Mouse (Mus musculus) inflammation-experienced regulatory T-cells, adult 16 weeks (primary cell): ENCODE data around the gene Klk1b16. TPM values are rescaled to one million over a fixed set of nuclear protein-coding genes. Genes with fewer than 3 reads are reported as not detected.

ENCODE experiments used
- polyA plus RNA-seq: library from polyadenylated mRNA; unstranded; fragments of 100-300 nt; shearing (Covaris generic); gene quantifications from one replicate; pipeline ENCODE4 v1.2.1, GENCODE M21; 2017

Gene Klk1b16
- polyA plus RNA-seq, result not detected

GRCm38 (mm10) chr7:44136467-44136866 lies at the start of gene Klk1b16:
Gene Klk1b16, plus strand, starts transcription at chr7:44136767.

GRCm38 (mm10) chr7:44102028-44102427 lies 34.5 kb upstream of the Klk1b16 start, which contains the start of gene Klk1b21:
Gene Klk1b21, plus strand, starts transcription at chr7:44102328.

GRCm38 (mm10) chr7:44112373-44112772 lies 24.2 kb upstream of the Klk1b16 start, which contains the start of gene Klk1b22:
Gene Klk1b22, plus strand, starts transcription at chr7:44112673.

GRCm38 (mm10) chr7:44187936-44188335 lies 51.4 kb downstream of the Klk1b16 start, which contains the start of gene Klk1b24:
Gene Klk1b24, plus strand, starts transcription at chr7:44188236.

Other genes starting within 250 kb of the Klk1b16 start
- gene Klk15, start 203.0 kb upstream of the Klk1b16 start, polyA plus RNA-seq, result 0.51 TPM
- gene Klk1b8, start 186.1 kb upstream of the Klk1b16 start, polyA plus RNA-seq, result not detected
- gene Klk1b1, start 170.0 kb upstream of the Klk1b16 start, polyA plus RNA-seq, result not detected
- gene Klk1b9, start 160.7 kb upstream of the Klk1b16 start, polyA plus RNA-seq, result 0.73 TPM
- gene Klk1b11, start 140.9 kb upstream of the Klk1b16 start, polyA plus RNA-seq, result not detected
- gene Klk1b26, start 124.6 kb upstream of the Klk1b16 start, polyA plus RNA-seq, result not detected
- gene Klk1b27, start 84.5 kb upstream of the Klk1b16 start, polyA plus RNA-seq, result 4.1 TPM
- gene Klk1b21, start 34.4 kb upstream of the Klk1b16 start, polyA plus RNA-seq, result not detected
- gene Klk1b22, start 24.1 kb upstream of the Klk1b16 start, polyA plus RNA-seq, result not detected
- not detected for gene Klk1b24, start 51.5 kb downstream of the Klk1b16 start, polyA plus RNA-seq
- gene Klk1b3, start 61.4 kb downstream of the Klk1b16 start, polyA plus RNA-seq, result not detected
- gene Klk1b4, start 70.7 kb downstream of the Klk1b16 start, polyA plus RNA-seq, result not detected
- not detected for gene Klk1b5, start 79.2 kb downstream of the Klk1b16 start, polyA plus RNA-seq
- not detected for gene Klk1, start 88.6 kb downstream of the Klk1b16 start, polyA plus RNA-seq
- not detected for gene Gm36864, start 99.4 kb downstream of the Klk1b16 start, polyA plus RNA-seq
- gene 1700028J19Rik, start 109.9 kb downstream of the Klk1b16 start, polyA plus RNA-seq, result 1.4 TPM
- 201 TPM for gene 2410002F23Rik, start 110.0 kb downstream of the Klk1b16 start, polyA plus RNA-seq
- 0.27 TPM for gene Acp4, start 120.6 kb downstream of the Klk1b16 start, polyA plus RNA-seq
- gene Gm15517, start 124.7 kb downstream of the Klk1b16 start, polyA plus RNA-seq, result not detected
- 0.45 TPM for gene Clec11a, start 170.1 kb downstream of the Klk1b16 start, polyA plus RNA-seq
- 0.26 TPM for gene Shank1, start 173.5 kb downstream of the Klk1b16 start, polyA plus RNA-seq
- gene Syt3, start 247.3 kb downstream of the Klk1b16 start, polyA plus RNA-seq, result 0.43 TPM
- gene 1700008O03Rik, start 249.1 kb downstream of the Klk1b16 start, polyA plus RNA-seq, result 1.3 TPM